In the genomic region with DNA sequence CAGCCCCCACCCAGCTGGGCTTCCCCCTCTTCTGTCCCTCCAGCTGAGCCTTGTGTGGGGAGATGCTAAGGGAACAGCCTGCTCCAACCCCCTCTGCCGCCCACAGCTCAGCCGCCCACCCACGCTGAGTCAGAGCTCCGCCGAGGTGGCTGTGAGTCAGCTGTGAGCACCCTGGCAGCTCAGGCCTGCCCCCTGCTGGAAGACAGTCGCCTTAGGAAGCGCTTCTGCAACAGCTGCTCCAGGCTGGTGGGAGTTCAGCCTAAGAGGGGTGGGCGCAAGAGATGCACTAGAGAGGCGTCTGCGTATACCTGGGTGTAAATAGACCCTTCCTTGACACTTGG, we compare ENCODE assay signal across 7 mouse cellular contexts. TPM values are rescaled to one million over a fixed set of nuclear protein-coding genes. Genes with fewer than 3 reads are reported as not detected.
DNase-seq lines count a peak whose midpoint lies in the region; ATAC-seq and TF ChIP-seq lines count a peak whose summit lies in the region.

No protein-coding gene starts in this region.

- peak; percentile 96 for DNase-seq in adrenal gland, postnatal 10 days
- DNase-seq in embryonic facial prominence, embryonic 10.5 days (ENCODE audit: low spot score) = peak; percentile 90
- peak; percentile 98 for DNase-seq in heart, adult 11 months
- peak; percentile 69 for DNase-seq in kidney, adult 11 months
- DNase-seq in limb, embryonic 10.5 days (ENCODE audit: low spot score) = peak; percentile 94
- DNase-seq in spleen, adult 2 months (ENCODE audit: low read depth in 1 of 2, low spot score in 2 of 2) = peak; percentile 41 to 82

- TF ChIP-seq POLR2A in spleen, adult 2 months (IDR thresholded peaks at IDR 0.05; ENCODE audit: low read depth, low read length) = no peak

- H3K36me3 ChIP-seq in embryonic facial prominence, embryonic 10.5 days (replicated peaks) = peaks cover 33% of the 10 kb centered on the region
- H3K36me3 ChIP-seq in limb, embryonic 10.5 days = peaks cover 28% of the 10 kb centered on the region
- H3K36me3 ChIP-seq in midbrain, embryonic 16.5 days (ENCODE audit: control insufficient read depth, insufficient read depth, low read length) = no peaks in the 10 kb centered on the region
- H3K36me3 ChIP-seq in spleen, adult 2 months (ENCODE audit: control insufficient read depth, insufficient read depth, low read length) = peaks cover 3% of the 10 kb centered on the region; the same call in 1 of the 2 replicates

- TF ChIP-seq CTCF in spleen, adult 2 months (IDR thresholded peaks at IDR 0.05; ENCODE audit: extremely low read depth, insufficient read depth, insufficient read length, insufficient replicate concordance) = peak; percentile 99

- WGBS in embryonic facial prominence, embryonic 10.5 days = 15% methylated on average over 10 of the region's 10 CpGs
- WGBS in limb, embryonic 10.5 days = 15% methylated on average over 10 of the region's 10 CpGs
- 18% methylated on average over 10 of the region's 10 CpGs for WGBS in midbrain, embryonic 16.5 days
- WGBS in spleen, adult 2 months = 15% methylated on average over 10 of the region's 10 CpGs

- peaks cover 42% of the 10 kb centered on the region for H3K4me1 ChIP-seq in embryonic facial prominence, embryonic 10.5 days
- H3K4me1 ChIP-seq in limb, embryonic 10.5 days = peaks cover 32% of the 10 kb centered on the region
- peaks cover 13% of the 10 kb centered on the region; the same call in 1 of the 2 replicates for H3K4me1 ChIP-seq in midbrain, embryonic 16.5 days (ENCODE audit: control insufficient read depth, insufficient read depth, low read length)
- H3K4me1 ChIP-seq in spleen, adult 2 months (ENCODE audit: control insufficient read depth, insufficient read depth, insufficient read length) = peaks cover 4% of the 10 kb centered on the region; the same call in 1 of the 2 replicates

- peak overlapping the region; percentile 70 for H3K27ac ChIP-seq in embryonic facial prominence, embryonic 10.5 days (replicated peaks)
- peak overlapping the region; percentile 63 for H3K27ac ChIP-seq in limb, embryonic 10.5 days
- H3K27ac ChIP-seq in midbrain, embryonic 16.5 days (ENCODE audit: low read length) = no peak overlapping the region
- H3K27ac ChIP-seq in spleen, adult 2 months (ENCODE audit: insufficient read depth, low read length) = no peak overlapping the region

- ATAC-seq in midbrain, embryonic 16.5 days = peak; percentile 73

- H3K27me3 ChIP-seq in embryonic facial prominence, embryonic 10.5 days (replicated peaks; ENCODE audit: low read depth, poor library complexity, severe bottlenecking) = no peaks in the 10 kb centered on the region
- no peaks in the 10 kb centered on the region for H3K27me3 ChIP-seq in limb, embryonic 10.5 days (ENCODE audit: low read depth, poor library complexity, severe bottlenecking)
- H3K27me3 ChIP-seq in midbrain, embryonic 16.5 days (ENCODE audit: control insufficient read depth, insufficient read depth, low read depth, low read length) = no peaks in the 10 kb centered on the region
- H3K27me3 ChIP-seq in spleen, adult 2 months (ENCODE audit: control insufficient read depth, insufficient read depth, low read length) = no peaks in the 10 kb centered on the region

- H3K4me2 ChIP-seq in midbrain, embryonic 16.5 days (ENCODE audit: low read length) = 0 out of 2 replicates have a peak overlapping the region, but pooled peaks have one; percentile 1

- H3K9ac ChIP-seq in midbrain, embryonic 16.5 days (ENCODE audit: low read depth, low read length) = no peak overlapping the region

- H3K4me3 ChIP-seq in embryonic facial prominence, embryonic 10.5 days = peak overlapping the region; percentile 30; the same call in 1 of the 2 replicates
- peak overlapping the region; percentile 26; the same call in 1 of the 2 replicates for H3K4me3 ChIP-seq in limb, embryonic 10.5 days
- no peak overlapping the region for H3K4me3 ChIP-seq in midbrain, embryonic 16.5 days (ENCODE audit: low read depth, low read length)
- H3K4me3 ChIP-seq in spleen, adult 2 months (ENCODE audit: extremely low read depth, insufficient read depth, insufficient read length) = no peak overlapping the region

- H3K9me3 ChIP-seq in embryonic facial prominence, embryonic 10.5 days = no peaks in the 10 kb centered on the region
- no peaks in the 10 kb centered on the region for H3K9me3 ChIP-seq in limb, embryonic 10.5 days (replicated peaks)
- H3K9me3 ChIP-seq in midbrain, embryonic 16.5 days (replicated peaks; ENCODE audit: control insufficient read depth, low read length, poor library complexity, severe bottlenecking) = no peaks in the 10 kb centered on the region

RNA-seq across cellular contexts. Expression of a gene that starts 48.7 kb away (rescaled TPM):
- total RNA-seq in adrenal gland, postnatal 10 days (2021) = 10 to 100 TPM; 18.9 to 21.3 TPM
- polyA plus RNA-seq in embryonic facial prominence, embryonic 10.5 days (2016; fragmentation: Nextera tagmentation; extraction: Ambion mirVana) = 9.6 and 11.0 TPM in 2 replicates
- 13.3 and 13.8 TPM in 2 replicates for polyA plus RNA-seq in limb, embryonic 10.5 days (2016; fragmentation: Nextera tagmentation; extraction: Ambion mirVana)
- 14.7 and 15.7 TPM in 2 replicates for polyA plus RNA-seq in midbrain, embryonic 16.5 days (2015; fragmentation: Nextera tagmentation; extraction: Ambion mirVana)
- polyA plus RNA-seq in spleen, adult 2 months (2012; rRNA removed) = 17.3 and 22.9 TPM in 2 replicates

RNA-seq across cellular contexts. Expression of a gene that starts 55.7 kb away (rescaled TPM):
- total RNA-seq in adrenal gland, postnatal 10 days (2021) = 10 to 100 TPM; 16.3 to 23.5 TPM
- 0.84 and 1.6 TPM in 2 replicates for polyA plus RNA-seq in embryonic facial prominence, embryonic 10.5 days (2016; fragmentation: Nextera tagmentation; extraction: Ambion mirVana)
- polyA plus RNA-seq in limb, embryonic 10.5 days (2016; fragmentation: Nextera tagmentation; extraction: Ambion mirVana) = 0.78 and 1.7 TPM in 2 replicates
- 42.3 and 46.5 TPM in 2 replicates for polyA plus RNA-seq in midbrain, embryonic 16.5 days (2015; fragmentation: Nextera tagmentation; extraction: Ambion mirVana)
- polyA plus RNA-seq in spleen, adult 2 months (2012; rRNA removed) = 7.4 and 9.1 TPM in 2 replicates

Comparison
In these comparisons a context has a peak if more than half of its experiments do, and no peak if none do; other contexts are left out.
1. H3K27ac ChIP-seq: peak in embryonic facial prominence, embryonic 10.5 days (single experiment) and limb, embryonic 10.5 days (single experiment); none in midbrain, embryonic 16.5 days (single experiment) and spleen, adult 2 months (single experiment).
2. H3K4me3 ChIP-seq: peak in embryonic facial prominence, embryonic 10.5 days (single experiment) and limb, embryonic 10.5 days (single experiment); none in midbrain, embryonic 16.5 days (single experiment) and spleen, adult 2 months (single experiment).
3. Peak in every context shown above with its lines, with median percentiles within 50 percentile points of each other: DNase-seq.